Mouse (Mus musculus) spleen, adult 2 months (tissue): Measurements from ENCODE around the gene Msmb.

ENCODE experiments used
- CTCF ChIP-seq: fragments of 200-500 bp; IDR thresholded peaks from 2 replicates; pipeline ENCODE4 v1.5.1; 2011; ENCODE audit warnings: mild to moderate bottlenecking, inconsistent platforms; ENCODE audit not compliant: insufficient read depth, insufficient read length, insufficient replicate concordance; ENCODE audit errors: extremely low read depth
- POLR2A ChIP-seq: fragments of 200-500 bp; IDR thresholded peaks from 2 replicates; pipeline ENCODE4 v1.6.1; 2011; ENCODE audit warnings: low read depth, low read length, inconsistent platforms

GRCm38 (mm10) chr14:32140359-32140965 lies 1.4 kb upstream of the Msmb start:
- TF ChIP-seq POLR2A (no peak), CTCF (no peak)
